Comparison of ENCODE assay signal across 8 mouse cellular contexts in genomic region chr16:8883674-8884241, GRCm38 (mm10). TPM values are rescaled to one million over a fixed set of nuclear protein-coding genes. Genes with fewer than 3 reads are reported as not detected.
DNase-seq lines count a peak whose midpoint lies in the region; ATAC-seq and TF ChIP-seq lines count a peak whose summit lies in the region.

No protein-coding gene starts in this region.

- H3K4me1 ChIP-seq in limb, embryonic 10.5 days, result no peaks in the 10 kb centered on the region
- H3K4me1 ChIP-seq in midbrain, embryonic 14.5 days (ENCODE audit: control insufficient read depth, insufficient read depth, low read length), result no peaks in the 10 kb centered on the region

- H3K9me3 ChIP-seq in limb, embryonic 10.5 days (replicated peaks), result no peaks in the 10 kb centered on the region
- H3K9me3 ChIP-seq in midbrain, embryonic 14.5 days (ENCODE audit: control insufficient read depth, low read length), result no peaks in the 10 kb centered on the region

- no peak overlapping the region for H3K9ac ChIP-seq in midbrain, embryonic 14.5 days (replicated peaks; ENCODE audit: low read length)

- no peak overlapping the region for H3K27ac ChIP-seq in gastrocnemius, adult 2 months
- no peak overlapping the region for H3K27ac ChIP-seq in limb, embryonic 10.5 days
- 0 out of 2 replicates have a peak overlapping the region, but pooled peaks have one; percentile 37 for H3K27ac ChIP-seq in midbrain, embryonic 14.5 days (replicated peaks; ENCODE audit: low read depth, low read length)

- H3K4me2 ChIP-seq in midbrain, embryonic 14.5 days (ENCODE audit: low read length), result no peak overlapping the region

- no peaks in the 10 kb centered on the region for H3K36me3 ChIP-seq in limb, embryonic 10.5 days
- no peaks in the 10 kb centered on the region for H3K36me3 ChIP-seq in midbrain, embryonic 14.5 days (ENCODE audit: control insufficient read depth, insufficient read depth, low read length)

- 47% methylated on average over 11 of the region's 11 CpGs for WGBS in limb, embryonic 10.5 days
- 35% methylated on average over 11 of the region's 11 CpGs for WGBS in midbrain, embryonic 14.5 days

- H3K4me3 ChIP-seq in gastrocnemius, adult 2 months, result peak overlapping the region; percentile 60
- H3K4me3 ChIP-seq in limb, embryonic 10.5 days, result no peak overlapping the region
- H3K4me3 ChIP-seq in midbrain, embryonic 14.5 days (replicated peaks; ENCODE audit: low read depth, low read length), result no peak overlapping the region

- intact Hi-C loops in gastrocnemius, adult 2 months (cut with DNase I), result loop anchor here (2.0 kb wide), 1 partner anchor 1109 kb away; no protein-coding TSS in a partner anchor

- peak; percentile 48 for ATAC-seq in inflammation-experienced regulatory T-cells, adult 6 months
- ATAC-seq in midbrain, embryonic 14.5 days (ENCODE audit: low FRiP score, low TSS enrichment), result peak; percentile 58; the same call in 1 of the 2 replicates

- DNase-seq in heart, adult 18-20 months, result peak; percentile 62 to 93
- DNase-seq in heart, adult 11 months, result no peak
- peak; percentile 92 to 98 for DNase-seq in cerebellum, postnatal 36 days
- DNase-seq in gastrocnemius, adult 2 months, result peak; percentile 82
- peak; percentile 90 for DNase-seq in limb, embryonic 10.5 days (ENCODE audit: low spot score)
- peak; percentile 92 for DNase-seq in midbrain, embryonic 14.5 days
- peak; percentile 29 to 65 for DNase-seq in spleen, adult 18-20 months

- TF ChIP-seq CTCF in gastrocnemius, adult 2 months (IDR thresholded peaks at IDR 0.05), result peak; percentile 95

- no peaks in the 10 kb centered on the region for H3K27me3 ChIP-seq in limb, embryonic 10.5 days (ENCODE audit: low read depth, poor library complexity, severe bottlenecking)
- no peaks in the 10 kb centered on the region for H3K27me3 ChIP-seq in midbrain, embryonic 14.5 days (ENCODE audit: control insufficient read depth, insufficient read depth, low read length)

RNA-seq across cellular contexts. Expression of gene 1810013L24Rik, which starts 53.9 kb away (rescaled TPM):
- 100 to 1,000 TPM; 113 to 118 TPM for total RNA-seq in heart, adult 18-20 months (2021)
- 100 to 1,000 TPM in 1 of 2 experiments, 10 to 100 TPM in 1; 80.9 to 111 TPM for total RNA-seq in gastrocnemius, adult 2 months (2021)
- 10 to 100 TPM; 17.9 to 21.0 (median 20.3) TPM for polyA plus RNA-seq in inflammation-experienced regulatory T-cells, adult 6 months (2017; shearing (Covaris generic))
- polyA plus RNA-seq in limb, embryonic 10.5 days (2016; fragmentation: Nextera tagmentation; extraction: Ambion mirVana), result 17.2 and 20.5 TPM in 2 replicates
- polyA plus RNA-seq in midbrain, embryonic 14.5 days (2014; fragmentation: Nextera tagmentation; extraction: Ambion mirVana), result 25.5 and 26.5 TPM in 2 replicates
